Mouse (Mus musculus) testis, postnatal 14 days (tissue): ENCODE measurements around the gene Tnnc1.
A peak's percentile ranks its signal among the peaks of the same experiment; 100 is the strongest.

Experiments
- DNase-seq: peaks from one replicate; pipeline ENCODE4 v3.0.0; 2021; ENCODE audit warnings: low spot score

Tnnc1 gene

DNA sequence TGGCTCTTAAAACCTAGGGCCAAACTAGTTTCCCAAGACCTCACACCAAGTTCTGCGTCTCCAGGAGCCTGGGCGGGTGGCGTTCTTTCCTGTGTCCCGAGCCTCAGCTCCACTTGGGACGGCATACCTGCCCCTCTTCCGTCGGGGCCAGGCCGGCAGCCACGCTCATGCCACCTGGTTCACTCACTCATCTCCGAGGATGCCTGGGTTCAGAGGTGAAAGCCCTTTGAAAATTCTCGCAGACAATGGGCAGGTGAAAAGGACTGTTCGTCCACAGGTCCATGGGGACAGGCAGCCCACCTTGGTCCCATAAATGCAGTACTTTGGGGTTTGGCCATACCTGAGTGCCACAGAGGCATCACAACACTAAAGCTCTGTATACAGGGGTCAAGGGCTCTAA is 23.9 kb upstream of the Tnnc1 start:
- no peak for DNase-seq

DNA sequence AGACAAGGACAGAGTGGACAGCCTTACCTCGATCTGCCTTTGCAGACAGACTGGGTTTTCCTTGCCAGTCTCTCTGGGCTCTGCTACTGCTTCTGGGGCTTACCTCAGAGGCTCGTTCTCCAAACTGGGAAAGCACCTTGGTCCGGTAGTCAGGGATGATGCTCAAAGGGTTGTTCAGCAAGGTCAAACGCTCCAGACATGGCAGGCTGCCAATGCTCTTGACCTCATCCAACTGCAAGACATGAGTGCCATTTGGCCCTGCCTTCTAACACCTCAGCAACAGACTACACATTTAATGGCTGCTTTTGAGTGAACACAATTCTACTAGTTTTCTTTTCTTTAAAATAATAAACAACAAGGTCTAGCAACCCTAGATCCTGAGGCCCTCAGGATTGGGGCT is 21.5 kb upstream of the Tnnc1 start:
- DNase-seq = no peak

DNA sequence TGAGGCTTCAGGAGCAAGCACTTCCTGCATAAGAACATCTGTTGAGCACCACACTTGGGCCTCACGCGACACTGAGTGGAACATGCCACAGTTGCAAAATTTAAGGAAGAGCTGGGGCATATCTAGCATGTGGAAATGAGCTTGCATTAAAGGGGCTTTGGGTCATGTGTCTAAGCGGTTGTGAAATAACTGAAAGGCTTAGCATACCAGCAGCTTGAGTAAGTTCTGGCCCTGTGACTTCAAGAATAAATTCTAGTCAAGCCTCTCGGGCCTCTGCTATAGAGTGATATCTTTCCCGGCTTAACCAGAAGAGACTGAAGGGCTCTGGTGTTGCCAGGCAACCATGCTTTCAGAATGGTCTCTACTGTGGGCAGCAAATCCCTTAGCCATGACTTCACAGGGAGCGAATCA is 19.3 kb upstream of the Tnnc1 start:
- no peak for DNase-seq

DNA sequence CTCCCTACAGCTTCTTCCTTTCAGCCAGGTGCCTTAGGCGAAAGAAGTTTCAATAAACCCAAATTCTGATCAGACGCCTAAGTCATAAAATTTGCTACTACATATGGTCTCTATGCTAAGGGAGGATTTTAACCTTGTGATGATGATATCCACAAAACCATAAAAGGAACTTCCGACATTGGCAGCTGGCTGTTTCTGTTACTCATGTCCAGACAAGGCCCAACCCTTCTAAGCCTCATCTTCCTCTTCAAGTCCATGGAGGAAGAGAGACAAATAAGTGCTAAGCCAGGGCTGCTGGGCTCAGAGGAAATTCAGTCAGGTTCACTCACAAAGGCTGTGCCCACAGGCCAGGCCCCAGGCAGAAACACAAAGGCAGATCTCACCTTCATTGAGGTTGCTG is 18.8 kb upstream of the Tnnc1 start:
- DNase-seq = no peak

DNA sequence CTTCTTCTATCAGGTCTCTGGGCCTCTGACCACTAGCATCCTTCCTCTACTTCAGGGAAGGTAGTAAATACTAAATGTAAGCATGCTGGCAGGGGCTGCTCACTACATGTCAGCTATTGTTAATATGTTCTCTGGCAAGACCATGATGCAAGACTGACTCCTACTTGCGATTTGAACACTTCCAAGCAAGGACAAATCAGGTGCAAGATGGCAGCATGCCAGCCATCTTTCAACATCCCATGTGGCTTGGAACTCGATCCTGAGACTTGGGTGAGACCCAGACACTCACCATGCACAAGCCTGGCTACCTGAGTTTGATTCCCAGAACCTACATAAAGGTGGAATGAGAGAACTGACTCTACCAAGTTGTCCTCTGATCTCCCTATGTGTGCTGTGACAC is 16.2 kb upstream of the Tnnc1 start:
- DNase-seq = no peak

DNA sequence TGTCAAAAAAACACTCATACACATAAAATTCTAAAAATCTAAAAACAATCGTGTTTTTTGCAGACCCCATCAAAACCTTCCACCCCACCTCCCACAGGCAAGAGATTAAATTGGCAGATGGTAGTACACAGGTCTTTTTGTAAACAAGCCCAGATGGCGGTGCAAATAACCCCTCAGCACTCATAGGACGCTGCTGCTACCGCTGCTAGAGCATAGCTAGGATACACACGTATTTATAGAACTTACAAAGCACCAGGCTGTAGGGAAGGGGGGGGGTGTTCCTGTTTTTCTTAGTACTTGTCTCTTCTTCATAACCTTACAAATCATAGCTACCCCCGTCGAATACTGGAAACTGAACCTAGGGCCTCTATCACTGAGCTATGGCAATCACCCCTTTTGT is 14.3 kb upstream of the Tnnc1 start:
- DNase-seq = no peak

DNA sequence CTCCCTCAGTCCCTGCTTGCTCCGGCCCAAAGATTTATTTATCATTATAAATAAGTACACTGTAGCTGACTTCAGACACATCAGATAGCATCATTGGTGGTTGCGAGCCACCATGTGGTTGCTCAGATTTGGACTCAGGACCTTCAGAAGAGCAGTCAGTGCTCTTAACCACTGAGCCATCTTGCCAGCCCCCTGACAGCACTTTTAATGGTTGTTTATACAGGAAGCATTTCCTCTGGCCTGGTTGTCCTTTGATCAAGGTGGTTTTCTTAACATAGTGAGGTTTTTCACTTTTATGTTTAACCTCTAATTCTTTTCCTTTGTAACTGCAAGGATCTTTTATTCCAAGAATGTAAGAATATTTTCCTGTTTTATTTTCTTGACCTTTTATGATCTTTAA is 13.7 kb upstream of the Tnnc1 start:
- DNase-seq = no peak

DNA sequence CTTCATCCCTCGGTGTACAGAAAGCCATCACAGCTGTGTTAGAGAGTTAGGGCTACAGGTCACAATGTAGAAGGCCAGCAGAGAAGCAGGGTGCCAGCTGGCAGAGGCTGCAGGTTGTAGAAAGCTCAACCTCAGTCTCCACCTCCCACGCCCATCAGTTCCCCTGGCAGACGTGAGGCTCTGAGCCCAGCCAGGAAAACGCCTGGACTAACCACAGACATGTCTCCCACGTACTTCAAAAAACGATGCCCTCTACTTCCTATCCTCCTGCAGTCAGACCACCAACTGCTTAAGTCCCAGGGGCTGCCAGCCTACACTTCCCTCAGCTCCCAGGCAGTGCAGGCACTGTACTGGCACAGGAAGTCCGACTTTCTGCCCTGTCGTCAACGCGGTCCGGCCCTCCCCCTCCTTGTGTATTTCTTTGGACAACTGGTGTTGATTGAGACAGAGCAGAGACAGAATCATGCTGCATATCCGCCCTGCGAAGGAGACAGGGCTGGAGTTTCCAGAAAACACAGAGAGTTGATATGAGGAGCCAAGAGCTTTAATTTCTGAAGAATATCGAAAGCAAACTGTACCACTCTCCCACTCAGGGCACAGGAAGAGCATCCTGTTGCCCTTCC is 13.1 kb upstream of the Tnnc1 start:
- peak; percentile 81 for DNase-seq

DNA sequence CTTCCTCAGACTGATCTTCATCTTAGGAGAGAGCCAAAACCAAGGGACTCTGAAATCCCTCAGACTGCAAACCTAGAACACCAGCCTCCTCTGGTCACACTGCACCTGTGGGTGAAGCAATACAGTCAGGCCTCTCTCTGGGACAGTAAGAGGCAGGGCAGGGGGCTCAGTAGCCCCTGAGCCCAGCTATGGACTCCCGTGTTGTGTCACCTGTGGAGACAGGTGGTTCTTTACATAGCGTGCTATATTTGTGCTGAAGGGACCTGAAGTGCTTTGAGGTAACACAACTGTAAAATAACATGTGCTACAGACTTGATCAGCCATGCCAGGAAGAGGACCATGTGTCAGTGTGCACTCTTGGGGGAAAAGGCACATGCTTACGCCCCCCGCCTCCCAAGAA is 12.6 kb upstream of the Tnnc1 start:
- DNase-seq = no peak

DNA sequence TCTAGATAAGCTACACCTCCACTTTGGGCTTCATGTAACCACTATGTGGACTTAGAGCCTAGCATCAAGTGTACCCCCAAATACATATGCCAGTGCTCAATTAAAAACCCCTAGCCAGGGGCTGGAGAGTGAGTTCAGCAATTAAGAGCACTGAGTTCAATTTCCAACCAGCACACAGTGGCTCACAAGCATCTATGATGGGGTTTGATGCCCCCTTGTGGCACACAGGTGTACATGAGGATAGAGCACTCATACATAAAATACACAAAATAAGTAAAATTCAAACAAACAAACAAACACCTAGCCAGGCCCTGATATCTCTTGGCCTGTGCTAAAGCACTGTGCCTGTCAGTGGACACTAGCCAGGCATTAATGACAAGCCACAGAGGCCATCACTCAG is 12.1 kb upstream of the Tnnc1 start:
- DNase-seq = no peak

DNA sequence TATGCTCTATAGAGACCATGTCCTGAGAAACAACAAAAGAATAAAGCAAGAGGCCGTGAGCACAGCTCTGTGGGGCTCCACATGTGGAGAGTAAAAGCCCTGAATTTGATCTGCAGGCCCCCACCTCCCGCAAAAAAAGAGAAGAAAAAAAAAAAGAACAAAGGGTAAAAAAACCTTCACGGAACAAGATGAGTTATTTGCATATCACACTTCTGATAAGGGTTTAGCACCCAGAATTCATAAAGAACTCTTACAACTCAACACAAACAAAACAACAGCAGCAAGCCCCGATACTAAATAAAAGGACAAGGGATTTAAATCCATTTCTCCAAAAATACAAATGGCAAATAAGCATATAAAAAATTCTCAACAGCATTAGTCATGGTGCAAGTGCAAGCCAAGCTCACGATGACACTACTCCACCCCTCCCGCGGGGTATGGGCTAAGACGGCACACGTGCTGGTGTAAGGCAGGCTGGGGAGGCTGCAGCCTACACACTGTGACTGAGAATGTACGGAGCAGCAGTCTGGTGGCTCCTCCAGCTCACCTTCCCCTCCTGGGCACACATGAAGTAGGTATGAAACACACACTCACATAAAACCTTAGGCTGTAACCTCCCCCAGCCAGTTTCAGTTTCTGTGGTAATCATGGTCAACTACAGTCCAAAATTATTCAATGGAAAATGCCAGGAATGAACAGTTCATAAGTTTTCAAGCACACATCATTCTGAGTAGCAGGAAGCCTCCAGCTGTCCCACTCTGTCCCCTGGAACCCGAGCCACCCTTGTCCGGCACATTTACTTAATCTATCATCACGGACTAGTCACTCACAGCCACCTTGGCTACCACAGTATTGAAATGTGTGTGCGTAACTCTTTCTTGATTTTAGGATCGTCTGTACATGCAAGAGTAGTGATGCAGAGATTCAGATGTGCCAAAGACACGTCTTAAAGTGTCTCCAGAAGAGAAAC is 10.3 kb upstream of the Tnnc1 start:
- DNase-seq = no peak

DNA sequence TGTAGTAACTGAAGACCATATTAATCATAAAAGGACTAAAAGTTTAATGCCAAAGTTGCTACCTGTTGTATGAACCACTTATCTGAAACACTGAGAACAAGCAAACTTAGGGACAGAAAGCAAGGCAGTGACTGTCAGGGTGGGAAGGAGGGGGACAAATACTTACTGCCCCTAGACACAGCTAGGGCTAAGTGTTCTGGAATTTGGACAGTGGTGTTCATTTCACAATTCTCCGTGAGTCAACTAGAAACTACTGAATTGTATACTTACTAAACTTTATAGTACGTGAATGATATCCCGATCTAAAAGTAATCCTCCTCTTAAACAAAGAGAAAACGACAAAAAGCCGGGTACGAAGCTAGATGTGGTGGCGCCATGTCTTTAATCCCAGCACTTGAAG is 8.5 kb upstream of the Tnnc1 start:
- DNase-seq = no peak

DNA sequence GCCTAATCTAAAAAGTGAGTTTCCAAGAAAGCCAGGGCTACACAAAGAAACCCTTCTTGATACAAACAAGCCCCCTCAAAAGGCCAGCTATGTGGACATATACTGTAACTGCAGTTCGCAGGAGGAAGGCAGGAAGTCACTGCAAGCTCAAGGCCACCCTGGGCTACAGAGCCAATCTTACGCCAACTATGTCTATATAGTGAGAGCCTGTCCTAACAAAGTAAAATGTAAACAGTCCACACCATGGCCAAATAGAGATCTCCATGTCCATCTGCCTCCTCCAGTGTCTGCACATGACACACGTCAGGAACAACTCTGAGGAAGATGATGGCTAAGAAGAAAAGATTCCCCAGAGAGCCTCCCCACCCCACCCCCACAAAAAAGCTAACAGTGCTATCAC is 8.1 kb upstream of the Tnnc1 start:
- DNase-seq = no peak

DNA sequence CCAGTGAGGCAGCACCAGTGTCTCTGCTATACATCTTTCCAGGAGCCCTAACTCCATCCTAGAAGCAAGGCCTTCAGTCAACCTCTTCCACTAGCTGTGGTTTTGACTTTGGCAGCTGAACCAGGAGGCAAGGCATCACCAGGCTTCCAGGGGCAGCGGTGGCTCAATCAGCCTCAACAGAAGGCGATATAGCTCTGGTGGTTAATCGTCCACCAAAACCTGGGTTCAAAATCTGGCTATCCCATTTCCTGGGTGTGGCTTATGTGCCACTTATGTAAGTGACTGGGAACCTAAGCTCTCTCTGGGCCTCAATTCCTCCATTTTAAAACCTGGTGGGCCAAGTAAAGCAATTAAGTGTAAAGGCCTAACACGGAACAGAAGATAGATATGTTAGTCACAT is 3.3 kb upstream of the Tnnc1 start:
- DNase-seq = no peak

DNA sequence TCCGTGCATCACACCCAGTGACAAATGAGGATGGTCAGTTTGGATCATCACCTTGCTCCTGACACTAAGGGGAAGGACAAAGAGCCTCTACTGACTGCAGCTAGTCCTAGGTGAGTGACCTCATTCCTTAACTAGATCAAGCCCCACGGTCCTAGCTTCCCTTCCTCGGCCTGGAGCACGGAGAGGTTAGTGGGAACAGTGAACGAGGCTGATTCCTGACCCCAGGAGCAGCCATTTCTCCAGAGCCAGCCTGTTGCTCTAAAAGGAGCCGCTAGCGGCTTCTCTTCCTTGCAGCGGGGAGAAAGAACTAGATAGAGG is 2.9 kb upstream of the Tnnc1 start:
- no peak for DNase-seq

DNA sequence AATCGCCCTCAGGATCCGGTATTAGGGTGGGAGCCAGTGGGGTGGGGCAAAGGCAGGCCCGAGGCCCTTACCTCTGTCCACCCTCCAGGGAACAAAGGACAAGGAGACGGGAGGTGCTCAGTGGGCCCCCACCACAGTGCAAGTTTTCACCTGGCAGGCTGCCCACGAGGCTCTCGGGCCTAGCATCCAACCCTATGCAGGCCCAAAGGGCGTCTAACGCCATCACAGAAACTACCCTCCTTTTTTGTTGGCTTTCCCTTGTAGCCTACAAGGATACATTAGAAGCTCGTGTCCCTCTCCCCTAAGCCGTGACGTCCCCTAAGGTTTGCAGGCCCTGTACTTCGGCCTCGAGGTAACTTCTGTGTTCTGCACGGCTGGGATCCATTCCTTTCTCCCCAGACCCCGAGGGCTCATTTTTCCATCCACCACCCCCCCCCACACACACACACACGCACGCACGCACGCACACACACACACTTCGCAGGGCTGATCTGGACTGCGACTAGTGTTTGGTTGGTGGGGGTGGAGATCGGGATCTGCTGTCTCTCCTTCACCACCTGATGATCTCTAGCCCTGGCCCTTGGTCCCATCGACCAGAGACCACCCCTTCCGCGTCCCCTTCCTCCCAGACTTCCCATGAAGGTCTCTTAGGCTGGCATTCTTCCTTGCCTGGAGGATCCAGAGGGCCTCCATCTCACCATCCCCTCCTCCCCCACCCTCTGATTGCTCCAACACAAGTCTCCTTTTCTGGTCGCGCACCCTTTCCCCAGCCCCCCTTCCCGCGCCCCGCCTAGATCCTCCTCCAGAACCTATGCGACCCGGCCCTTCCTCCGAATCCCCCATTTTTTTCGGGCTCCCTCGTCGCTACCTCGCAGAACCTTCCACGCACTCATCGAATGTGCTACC is 2.3 kb upstream of the Tnnc1 start:
- peak; percentile 60 for DNase-seq

DNA sequence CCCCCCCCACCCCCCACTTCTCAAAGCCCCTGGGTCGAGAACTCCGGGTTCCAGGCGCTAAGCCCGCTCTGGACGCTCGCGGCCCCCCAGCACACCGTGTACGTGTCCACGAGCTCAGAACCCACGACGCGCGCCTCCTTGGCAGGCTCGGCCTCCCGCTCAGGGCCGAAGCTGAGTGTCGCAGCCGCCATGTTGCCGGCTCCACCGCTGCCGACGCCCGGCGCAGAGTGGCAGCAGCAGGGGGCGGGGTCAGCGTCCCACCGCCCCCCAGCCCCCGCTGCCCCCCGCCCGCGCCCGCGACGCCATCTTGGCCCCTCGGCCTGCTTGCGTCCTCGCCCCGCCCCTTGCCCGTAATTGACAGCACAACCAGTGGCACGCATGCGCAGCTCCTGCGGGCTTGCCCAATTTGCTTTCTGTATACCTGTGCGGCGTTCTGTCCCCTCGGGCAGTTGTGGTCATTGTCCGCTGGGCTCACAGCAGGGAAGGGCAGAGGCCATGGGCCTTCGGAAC is 1.6 kb upstream of the Tnnc1 start:
- DNase-seq = peak; percentile 94

DNA sequence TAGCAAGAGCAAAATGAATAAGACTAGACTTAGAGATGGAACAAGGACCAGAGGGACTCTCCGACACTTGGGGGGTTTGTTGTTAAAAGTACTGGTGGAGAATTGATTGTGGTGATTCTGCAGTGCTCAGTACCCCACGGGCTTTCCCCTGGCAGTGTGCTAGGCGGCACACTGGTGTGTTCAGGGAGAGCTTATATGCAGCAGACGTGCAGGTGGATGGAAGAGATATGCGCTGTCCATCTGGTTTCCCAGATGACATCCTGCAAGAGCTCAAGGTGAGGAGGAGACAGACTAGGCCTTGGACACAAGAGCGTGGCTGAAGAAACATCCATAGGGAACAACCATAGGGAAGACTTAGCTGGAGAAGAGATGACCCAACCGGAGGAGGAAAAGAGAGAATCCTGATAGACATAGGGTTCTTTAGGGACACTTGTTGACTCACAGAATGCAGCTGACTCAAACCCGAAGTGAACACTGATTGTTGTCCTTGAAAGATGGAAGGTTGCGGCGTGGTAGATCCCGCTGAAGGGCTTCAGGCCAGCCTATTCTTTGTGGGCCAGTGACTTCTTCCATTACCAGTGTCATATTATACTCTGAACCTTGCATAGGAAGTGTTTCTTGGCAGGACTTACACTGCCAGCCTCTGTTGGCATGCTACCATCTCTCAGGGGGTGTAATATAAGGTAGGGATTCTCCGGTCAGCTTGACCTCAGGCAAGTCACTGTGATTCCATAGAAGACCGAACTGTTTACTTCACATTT is 862 bp upstream of the Tnnc1 start:
- DNase-seq = no peak

DNA sequence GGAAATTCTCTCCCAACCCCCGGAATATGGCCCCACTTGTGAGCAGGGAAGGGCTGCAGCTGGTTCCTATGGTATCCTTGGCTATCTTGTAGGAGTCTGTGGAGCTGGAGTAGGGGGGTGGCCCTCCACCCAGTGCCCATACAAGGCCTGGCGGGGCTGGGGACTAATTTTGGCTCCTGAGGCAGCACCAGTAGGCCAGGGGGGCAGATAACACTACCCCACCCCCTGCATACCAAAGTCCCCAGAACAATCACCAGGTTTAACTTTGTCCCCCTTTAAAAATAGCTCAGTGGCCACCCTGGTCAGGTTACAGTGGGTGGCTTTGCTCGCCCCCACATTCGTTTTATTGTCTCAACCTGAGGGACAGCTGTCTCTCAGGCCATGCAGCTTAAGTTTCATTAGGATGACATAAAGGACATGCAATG is 1.0 kb downstream of the Tnnc1 start:
- no peak for DNase-seq

DNA sequence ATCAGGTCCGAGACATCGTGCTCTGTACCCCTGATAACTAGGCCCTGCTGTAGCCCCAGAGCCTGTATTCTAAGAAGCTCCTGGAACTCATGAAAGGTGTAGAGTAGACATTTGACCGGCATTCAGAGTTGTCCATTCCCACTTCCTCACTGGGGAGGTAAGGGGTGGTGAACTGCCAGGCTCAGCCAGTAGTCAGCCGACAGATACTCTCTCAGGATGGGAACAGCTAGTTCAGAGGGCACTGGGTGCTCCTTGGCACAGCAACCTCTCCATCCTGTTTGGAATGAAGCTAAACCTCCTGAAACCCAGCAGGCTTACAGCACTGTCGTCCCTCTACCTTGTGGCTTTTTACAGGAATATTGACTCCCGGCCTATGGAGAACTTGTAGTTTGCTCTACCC is 3.7 kb downstream of the Tnnc1 start:
- DNase-seq = no peak

DNA sequence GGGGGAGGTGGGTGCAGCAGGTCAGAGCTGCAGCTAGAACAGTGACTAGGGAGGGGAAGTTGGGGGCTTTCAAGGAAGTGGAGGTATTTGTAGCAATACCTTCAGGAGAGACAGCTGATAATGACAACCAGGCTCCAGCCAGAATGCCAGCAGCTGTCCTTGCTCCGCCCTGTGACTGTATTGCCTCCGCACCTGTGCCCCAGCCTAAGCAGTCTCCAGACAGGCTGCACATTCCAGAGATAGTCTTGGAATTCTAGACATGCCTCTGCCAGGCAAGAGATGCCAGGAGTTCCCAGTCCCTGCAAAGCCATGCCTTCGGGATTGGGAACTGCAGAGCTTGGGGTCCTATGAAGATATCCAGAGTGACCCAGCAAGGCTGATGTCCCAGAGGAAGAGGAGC is 4.4 kb downstream of the Tnnc1 start:
- DNase-seq = no peak

DNA sequence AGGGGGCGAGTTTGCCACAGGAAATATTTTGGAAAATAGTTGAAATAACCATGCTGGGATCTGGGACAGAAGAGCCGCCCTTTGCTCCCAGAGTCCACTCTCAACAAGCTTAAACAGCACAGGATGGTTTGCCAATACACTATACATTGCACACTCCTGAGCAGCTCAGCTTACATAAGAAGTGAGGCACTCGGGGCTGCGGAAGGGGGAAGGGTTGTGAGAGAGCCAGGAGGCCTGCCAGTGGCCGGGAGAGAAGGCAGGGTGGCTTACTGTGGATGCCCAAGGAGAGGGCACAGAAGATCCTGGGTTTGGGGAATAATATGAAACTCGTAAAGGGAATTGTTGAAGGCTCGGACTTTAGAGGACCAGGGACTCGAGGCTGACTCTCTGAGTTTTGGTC is 5.8 kb downstream of the Tnnc1 start:
- no peak for DNase-seq
